Mouse (Mus musculus) hindbrain, embryonic 16.5 days (tissue): ENCODE data around the gene Ushbp1. TPM values are rescaled to one million over a fixed set of nuclear protein-coding genes. Genes with fewer than 3 reads are reported as not detected.

ENCODE experiments used
- ATAC-seq: fragments of 200-750 bp; cut with Nextera tagmentation; 2 replicates; pipeline ENCODE4 v1.8.0; 2017; ENCODE audit warnings: moderate TSS enrichment, moderate library complexity
- H3K27ac ChIP-seq: fragments of 300-500 bp; sonication (generic); 2 replicates; pipeline ENCODE4 v1.5.1; 2014; ENCODE audit warnings: low read depth, mild to moderate bottlenecking, control low read depth, low read length, moderate library complexity
- H3K27me3 ChIP-seq: fragments of 300-500 bp; sonication (generic); replicated peaks from 2 replicates; pipeline ENCODE4 v1.6.1; 2014; ENCODE audit warnings: low read length; ENCODE audit not compliant: control insufficient read depth, insufficient read depth
- H3K36me3 ChIP-seq: fragments of 300-500 bp; sonication (generic); 2 replicates; pipeline ENCODE4 v1.6.1; 2014; ENCODE audit warnings: mild to moderate bottlenecking, low read length, moderate library complexity, mixed read lengths; ENCODE audit not compliant: control insufficient read depth, insufficient read depth
- H3K4me1 ChIP-seq: fragments of 300-500 bp; sonication (generic); 2 replicates; pipeline ENCODE4 v1.6.1; 2014; ENCODE audit warnings: low read depth, low read length; ENCODE audit not compliant: control insufficient read depth, insufficient read depth
- H3K4me2 ChIP-seq: fragments of 300-500 bp; sonication (generic); 2 replicates; pipeline ENCODE4 v1.6.1; 2014; ENCODE audit warnings: mild to moderate bottlenecking, low read length, control low read depth, moderate library complexity
- H3K4me3 ChIP-seq: fragments of 300-500 bp; sonication (generic); 2 replicates; pipeline ENCODE4 v1.5.1; 2014; ENCODE audit warnings: mild to moderate bottlenecking, low read length, control low read depth, moderate library complexity
- H3K9ac ChIP-seq: fragments of 300-500 bp; sonication (generic); 2 replicates; pipeline ENCODE4 v1.6.1; 2014; ENCODE audit warnings: low read depth, mild to moderate bottlenecking, control low read depth, low read length, moderate library complexity
- H3K9me3 ChIP-seq: fragments of 300-500 bp; sonication (generic); 2 replicates; pipeline ENCODE4 v1.6.1; 2014; ENCODE audit warnings: mild to moderate bottlenecking, low read length, moderate library complexity; ENCODE audit not compliant: control insufficient read depth
- WGBS: fragments of 180-500 bp; shearing (Covaris S2); extraction: QIAGEN DNeasy Blood & Tissue Kit; methylation state at CpG from one replicate; pipeline ENCODE4 v1.1.7; 2014; 5-methylcytosine and 5-hydroxymethylcytosine counted together
- polyA plus RNA-seq: library from polyadenylated mRNA; unstranded; fragments of >200 nt; fragmentation: Nextera tagmentation; extraction: Ambion mirVana; gene quantifications from 2 replicates; pipeline ENCODE4 v1.2.1, GENCODE M21; 2015

Gene Ushbp1
- polyA plus RNA-seq, 1 experiment from 2014 or later, result 7.3 TPM

GRCm38 (mm10) chr8:71383860-71384259 lies 11.7 kb downstream of the Ushbp1 start:
- WGBS, result 43% methylated on average over 3 of the region's 3 CpGs
- peaks cover 29% of the 10 kb centered on the region for H3K4me1 ChIP-seq
- no peak overlapping the region for H3K4me3 ChIP-seq
- no peak overlapping the region for H3K27ac ChIP-seq
- H3K4me2 ChIP-seq, result no peak overlapping the region
- H3K36me3 ChIP-seq, result no peaks in the 10 kb centered on the region
- ATAC-seq, result no peak
- no peaks in the 10 kb centered on the region for H3K9me3 ChIP-seq
- no peak overlapping the region for H3K9ac ChIP-seq
- H3K27me3 ChIP-seq, result no peaks in the 10 kb centered on the region

DNA sequence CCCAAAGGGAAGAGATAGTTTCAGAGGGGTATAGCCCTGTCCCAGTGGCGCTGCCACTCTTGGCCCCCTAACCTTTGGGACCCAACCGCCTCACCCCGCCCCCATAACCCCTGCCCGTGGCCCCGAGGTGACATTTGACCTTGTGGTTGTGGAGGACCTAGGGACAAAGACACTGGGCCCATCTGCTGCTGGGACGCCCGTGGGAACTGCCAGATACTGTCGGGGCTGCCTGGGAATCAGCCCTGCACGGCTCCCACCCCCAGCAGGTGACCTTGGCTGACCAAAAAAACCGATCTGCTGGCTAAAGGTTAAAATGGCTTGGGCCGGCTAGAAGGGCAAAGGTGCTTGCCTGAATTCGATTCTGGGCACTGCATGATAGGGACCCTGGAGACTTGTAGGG lies 12.2 kb downstream of the Ushbp1 start:
- ATAC-seq, result no peak
- H3K4me2 ChIP-seq, result no peak overlapping the region
- WGBS, result 11% methylated on average over 12 of the region's 12 CpGs

DNA sequence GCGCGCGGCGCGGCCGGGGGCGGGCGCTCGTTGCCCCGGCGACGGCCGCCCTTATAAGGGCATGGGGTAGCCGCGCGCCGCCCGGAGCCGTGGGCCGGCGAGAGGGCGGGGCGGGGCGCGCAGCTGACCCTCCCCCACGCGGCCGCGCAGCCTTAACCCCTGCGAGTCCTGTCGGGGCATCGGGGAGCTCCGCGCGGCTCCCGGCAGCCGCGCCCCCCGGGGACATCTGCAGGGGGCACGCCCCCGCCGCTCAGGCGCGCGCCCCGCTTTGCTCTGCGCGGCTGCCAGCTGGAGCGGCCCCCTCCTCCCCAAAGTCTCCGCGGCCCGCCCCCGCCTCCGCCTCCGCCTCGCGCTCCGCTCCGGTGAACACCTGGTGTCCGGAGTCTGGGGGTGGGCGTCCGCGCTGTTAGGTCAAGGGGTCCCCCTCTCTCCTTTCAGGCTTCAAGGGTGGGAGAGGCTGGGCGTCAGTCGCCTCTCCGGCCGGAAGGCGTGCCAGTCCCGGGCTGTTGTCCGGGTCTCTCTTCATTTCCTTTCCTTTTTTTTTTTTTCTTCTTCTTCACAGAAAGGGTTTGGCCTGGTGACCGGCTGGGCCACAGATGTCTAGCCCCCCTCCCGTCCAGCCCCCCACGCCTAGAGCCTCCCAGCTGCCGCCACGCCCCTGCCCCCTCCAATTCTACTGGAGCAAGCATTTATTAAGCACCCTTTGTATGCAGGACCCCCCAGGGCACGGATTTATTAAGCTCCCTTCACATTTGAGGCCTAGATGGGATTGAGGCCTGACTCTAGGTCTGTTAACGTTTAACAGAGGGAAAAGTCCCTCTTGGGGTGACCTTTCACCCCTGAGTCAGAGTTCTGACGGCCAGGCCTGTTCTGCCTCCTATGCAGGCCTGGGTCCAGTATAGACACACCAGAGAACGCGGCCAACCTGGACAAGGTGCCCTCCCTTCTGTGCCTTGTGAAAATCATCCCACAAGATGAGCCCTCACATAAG lies 13.3 kb downstream of the Ushbp1 start:
- Histone ChIP-seq H3K4me1 (peaks cover 34% of the 10 kb centered on the region), H3K9ac (peak overlapping the region; percentile 88), H3K27ac (peak overlapping the region; percentile 87), H3K4me2 (peak overlapping the region; percentile 100), H3K9me3 (no peaks in the 10 kb centered on the region), H3K36me3 (peaks cover 3% of the 10 kb centered on the region; the same call in 1 of the 2 replicates), H3K27me3 (no peaks in the 10 kb centered on the region), H3K4me3 (peak overlapping the region; percentile 83)
- 1% methylated on average over 67 of the region's 80 CpGs for WGBS
- peak; percentile 87 for ATAC-seq

More for the DNA sequence above, 12.2 kb downstream of the Ushbp1 start:
- Histone ChIP-seq H3K4me3 (no peak overlapping the region), H3K27ac (no peak overlapping the region), H3K4me1 (peaks cover 33% of the 10 kb centered on the region), H3K27me3 (no peaks in the 10 kb centered on the region), H3K9me3 (no peaks in the 10 kb centered on the region), H3K9ac (no peak overlapping the region), H3K36me3 (no peaks in the 10 kb centered on the region)

DNA sequence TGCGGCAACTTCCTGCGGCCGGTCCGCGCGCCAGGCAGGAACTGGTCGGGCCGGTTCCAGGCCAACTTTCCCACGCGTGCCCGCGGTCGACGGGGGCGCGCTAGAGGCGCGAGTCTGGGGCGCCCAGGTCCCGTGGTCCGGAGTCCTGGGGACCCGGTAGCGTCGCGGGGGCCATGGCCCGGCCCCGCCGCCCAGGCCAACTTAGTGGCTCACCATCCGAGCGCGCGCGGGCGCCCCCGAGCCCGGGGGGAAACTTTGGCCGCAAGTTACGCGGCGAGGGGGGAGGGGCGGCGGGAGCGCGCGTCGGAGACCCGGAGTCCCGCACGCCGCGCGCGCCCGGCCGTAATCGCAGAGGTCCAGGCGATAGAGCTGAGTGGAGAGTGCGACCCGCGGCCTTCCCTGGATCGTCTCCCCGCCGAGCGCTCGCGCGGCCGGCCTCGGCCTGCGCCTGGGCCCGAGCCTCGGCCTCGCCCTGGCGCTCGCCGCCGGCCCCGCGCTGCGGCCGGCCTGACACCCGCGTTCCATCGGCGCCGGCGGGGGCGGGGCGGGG lies 14.1 kb downstream of the Ushbp1 start, which contains the start of gene Nr2f6:
TSS of gene Nr2f6 (minus strand) at position 540 of the 550 bp plus-strand sequence.
- Histone ChIP-seq H3K4me1 (peaks cover 38% of the 10 kb centered on the region), H3K4me3 (peak within 1 kb of the TSS; percentile 83), H3K9ac (peak within 1 kb of the TSS; percentile 88), H3K4me2 (peak within 1 kb of the TSS; percentile 100), H3K9me3 (no peaks in the 10 kb centered on the region), H3K36me3 (peaks cover 3% of the 10 kb centered on the region; the same call in 1 of the 2 replicates), H3K27me3 (no peaks in the 10 kb centered on the region), H3K27ac (peak within 1 kb of the TSS; percentile 87)
- under 1% methylated on average over 72 of the region's 89 CpGs for WGBS
- ATAC-seq, result peak; percentile 72

GRCm38 (mm10) chr8:71380178-71381171 lies 15.1 kb downstream of the Ushbp1 start:
- Histone ChIP-seq H3K36me3 (peaks cover 3% of the 10 kb centered on the region; the same call in 1 of the 2 replicates), H3K27me3 (no peaks in the 10 kb centered on the region), H3K27ac (no peak overlapping the region), H3K4me3 (peak overlapping the region; percentile 83), H3K4me2 (peak overlapping the region; percentile 100), H3K4me1 (peaks cover 48% of the 10 kb centered on the region), H3K9ac (peak overlapping the region; percentile 88), H3K9me3 (no peaks in the 10 kb centered on the region)
- no peak; the same call in 1 of the 2 replicates for ATAC-seq
- WGBS, result under 1% methylated on average over 71 of the region's 72 CpGs

GRCm38 (mm10) chr8:71379512-71380075 lies 16.0 kb downstream of the Ushbp1 start:
- no peaks in the 10 kb centered on the region for H3K27me3 ChIP-seq
- H3K27ac ChIP-seq, result no peak overlapping the region
- peak overlapping the region; percentile 83 for H3K4me3 ChIP-seq
- no peaks in the 10 kb centered on the region for H3K9me3 ChIP-seq
- 38% methylated on average over 3 of the region's 3 CpGs for WGBS
- peak overlapping the region; percentile 100 for H3K4me2 ChIP-seq
- peaks cover 5% of the 10 kb centered on the region; the same call in 1 of the 2 replicates for H3K36me3 ChIP-seq
- ATAC-seq, result no peak
- H3K4me1 ChIP-seq, result peaks cover 50% of the 10 kb centered on the region
- peak overlapping the region; percentile 88 for H3K9ac ChIP-seq

DNA sequence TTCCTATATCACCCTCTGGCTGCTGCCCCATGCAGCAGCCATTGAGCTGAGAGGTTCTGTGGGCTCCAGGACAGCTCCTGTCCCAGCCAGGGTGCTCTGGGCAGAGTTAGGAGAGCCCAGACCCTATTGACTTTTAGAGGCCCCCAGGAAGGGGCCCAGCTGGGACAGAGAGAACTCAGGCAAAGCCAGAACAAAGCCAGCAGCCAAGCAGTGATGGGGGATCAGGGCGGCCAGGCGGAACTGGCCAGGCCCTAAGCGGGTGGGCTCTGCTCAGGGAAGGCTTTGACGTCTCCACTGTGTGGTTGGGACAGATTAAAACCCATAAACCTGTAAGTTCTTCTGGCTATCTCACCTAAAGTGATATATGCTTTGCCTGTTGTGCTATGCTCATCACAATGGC lies 16.6 kb downstream of the Ushbp1 start:
- peak overlapping the region; percentile 38; the same call in 1 of the 2 replicates for H3K9ac ChIP-seq
- H3K4me1 ChIP-seq, result peaks cover 50% of the 10 kb centered on the region
- no peaks in the 10 kb centered on the region for H3K9me3 ChIP-seq
- ATAC-seq, result no peak
- WGBS, result 42% methylated on average over 4 of the region's 4 CpGs
- peak overlapping the region; percentile 100 for H3K4me2 ChIP-seq
- peaks cover 9% of the 10 kb centered on the region; the same call in 1 of the 2 replicates for H3K36me3 ChIP-seq
- no peak overlapping the region for H3K27ac ChIP-seq
- H3K4me3 ChIP-seq, result no peak overlapping the region; the same call in 1 of the 2 replicates
- H3K27me3 ChIP-seq, result no peaks in the 10 kb centered on the region

DNA sequence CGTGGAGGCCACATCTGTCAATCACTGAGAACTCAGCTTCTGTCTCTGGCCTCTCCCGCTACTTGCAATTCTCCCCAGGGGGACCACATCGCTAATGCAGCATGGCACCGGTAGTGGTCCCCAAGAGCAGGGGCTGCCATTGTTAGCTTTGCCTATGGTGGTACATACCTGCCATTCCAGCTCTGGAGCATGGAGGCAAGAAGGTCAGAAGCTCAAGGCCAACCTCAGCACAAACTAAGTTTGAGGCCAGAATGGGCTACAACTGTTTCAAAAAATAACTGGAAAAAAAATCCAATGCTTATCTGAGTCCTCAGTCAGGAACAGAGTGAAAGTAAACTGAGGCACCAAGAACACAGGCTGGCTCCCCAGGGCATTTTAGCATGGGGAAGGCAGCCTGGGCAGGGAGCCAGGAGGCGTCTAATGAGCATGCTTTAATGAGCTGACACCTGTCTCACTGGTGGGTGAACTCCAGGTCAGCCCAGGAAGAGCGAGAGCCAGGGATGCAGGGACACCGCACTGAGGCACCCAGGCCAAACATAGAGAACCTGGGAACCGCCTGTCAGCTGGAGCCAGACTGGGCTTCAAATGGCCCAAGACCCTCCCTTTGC lies 19.1 kb downstream of the Ushbp1 start:
- Histone ChIP-seq H3K4me1 (peaks cover 43% of the 10 kb centered on the region), H3K9ac (peak overlapping the region; percentile 70), H3K4me2 (peak overlapping the region; percentile 63), H3K36me3 (peaks cover 13% of the 10 kb centered on the region; the same call in 1 of the 2 replicates), H3K27me3 (no peaks in the 10 kb centered on the region), H3K4me3 (peak overlapping the region; percentile 43), H3K9me3 (no peaks in the 10 kb centered on the region), H3K27ac (peak overlapping the region; percentile 79; the same call in 1 of the 2 replicates)
- 25% methylated on average over 8 of the region's 8 CpGs for WGBS
- ATAC-seq, result no peak
